Mouse (Mus musculus): ENCODE results near the gene Tiam1.

The Tiam1 gene

DNA sequence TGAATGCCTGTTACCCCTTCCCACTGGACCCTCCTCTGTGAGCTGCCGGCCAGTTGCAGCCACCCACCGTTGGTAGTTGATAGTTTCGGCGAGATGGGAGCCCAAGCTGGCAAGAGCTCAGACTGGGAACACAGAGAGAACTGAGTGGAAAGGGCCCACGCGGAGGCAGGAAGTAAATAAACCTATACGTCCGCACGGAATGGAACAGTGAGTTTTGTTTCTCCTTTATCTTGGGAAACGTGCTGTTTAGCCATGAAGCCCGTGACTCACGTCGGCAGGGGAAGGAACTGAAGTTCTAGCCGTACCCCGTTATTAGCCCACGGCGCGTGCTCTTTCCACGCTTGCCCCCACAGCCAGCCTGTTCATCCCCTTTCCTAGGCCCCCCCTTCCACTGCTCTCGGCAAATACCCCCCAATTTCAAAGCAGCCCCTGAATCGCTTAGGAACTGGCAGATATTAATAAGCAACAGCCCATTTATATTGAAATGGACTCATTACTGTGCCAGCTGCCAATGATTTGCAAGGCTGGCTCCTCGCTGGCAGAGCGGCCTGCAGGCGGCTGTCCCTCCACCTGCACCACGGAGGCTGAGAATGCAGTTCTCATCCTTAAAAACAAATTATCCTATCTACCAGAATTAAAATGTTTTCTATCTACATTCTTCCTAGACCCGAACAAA, 234.0 kb downstream of the Tiam1 start:
- in situ Hi-C loops (cut with MboI; ENCODE audit: low pct_unique_long_range_greater_than_20kb in 1 of 2, low sequenced_read_pairs in 2 of 2, unreplicated experiment in 1 of 2), result no loop called here

DNA sequence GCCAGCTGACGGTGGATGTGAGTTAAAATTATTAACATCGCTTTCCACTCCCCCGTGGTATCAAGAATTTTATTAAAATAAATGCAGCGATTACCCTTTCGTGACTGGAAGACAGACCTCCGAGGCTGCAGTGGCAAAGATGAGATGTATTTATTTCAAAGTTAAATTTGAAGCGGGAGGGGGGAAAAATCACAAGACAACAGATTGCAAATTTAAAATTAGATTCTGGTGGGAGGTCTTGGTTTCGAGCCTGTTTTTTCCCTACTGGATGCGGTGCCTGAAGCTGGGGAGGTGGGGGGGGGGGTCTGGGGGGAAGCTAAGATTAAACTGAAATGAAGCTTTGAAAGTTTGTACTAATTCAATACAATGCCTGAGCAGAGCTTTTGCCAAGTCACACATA, 235.9 kb downstream of the Tiam1 start:
- in situ Hi-C loops (cut with MboI; ENCODE audit: low pct_unique_long_range_greater_than_20kb in 1 of 2, low sequenced_read_pairs in 2 of 2, unreplicated experiment in 1 of 2), result no loop called here

DNA sequence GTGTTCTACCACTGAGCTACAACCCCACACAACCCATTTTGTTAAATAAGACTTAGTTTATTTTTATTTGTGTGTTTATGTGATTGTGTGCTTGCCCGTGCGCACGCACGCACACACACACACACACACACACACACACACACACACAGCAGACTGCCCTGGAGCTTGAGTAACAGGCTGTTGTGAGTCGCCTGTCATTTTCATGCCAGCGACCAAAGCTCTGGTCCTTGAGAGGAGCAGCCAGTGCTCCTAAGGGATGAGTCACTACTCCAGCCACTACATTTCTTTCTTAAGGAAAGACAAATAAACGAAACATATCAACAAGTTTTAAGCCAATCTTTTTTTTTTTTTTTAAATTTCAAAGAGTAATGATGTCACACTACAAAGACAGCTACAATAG, 236.7 kb downstream of the Tiam1 start:
- in situ Hi-C loops (cut with MboI; ENCODE audit: low pct_unique_long_range_greater_than_20kb in 1 of 2, low sequenced_read_pairs in 2 of 2, unreplicated experiment in 1 of 2), result no loop called here

DNA sequence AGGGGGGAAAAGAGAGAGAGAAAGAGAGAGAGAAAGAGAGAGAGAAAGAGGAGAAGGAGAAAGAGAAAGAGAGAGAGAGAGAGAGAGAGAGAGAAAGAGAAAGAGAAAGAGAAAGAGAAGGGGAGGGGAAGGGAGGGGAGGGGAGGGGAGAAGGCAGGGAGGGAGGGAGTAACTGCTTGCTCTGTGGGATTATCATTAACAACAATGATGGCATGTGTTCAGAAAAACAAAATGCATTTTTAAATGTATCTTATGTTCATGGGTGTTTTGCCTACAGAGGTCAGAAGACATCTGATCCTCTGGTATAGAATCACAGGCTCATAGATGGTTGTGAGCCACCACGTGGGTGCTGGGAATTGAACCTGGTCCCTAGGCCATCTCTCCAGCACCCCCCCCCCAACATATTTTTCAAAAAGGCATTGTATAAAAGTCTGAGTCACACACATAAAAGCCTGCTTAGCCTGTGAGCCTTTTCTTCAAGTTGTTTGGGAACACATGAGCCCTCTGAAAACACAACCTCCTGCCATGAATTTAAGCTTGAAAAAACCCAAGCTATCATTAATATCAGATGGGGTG, 237.8 kb downstream of the Tiam1 start:
- in situ Hi-C loops (cut with MboI; ENCODE audit: low pct_unique_long_range_greater_than_20kb in 1 of 2, low sequenced_read_pairs in 2 of 2, unreplicated experiment in 1 of 2), result no loop called here

DNA sequence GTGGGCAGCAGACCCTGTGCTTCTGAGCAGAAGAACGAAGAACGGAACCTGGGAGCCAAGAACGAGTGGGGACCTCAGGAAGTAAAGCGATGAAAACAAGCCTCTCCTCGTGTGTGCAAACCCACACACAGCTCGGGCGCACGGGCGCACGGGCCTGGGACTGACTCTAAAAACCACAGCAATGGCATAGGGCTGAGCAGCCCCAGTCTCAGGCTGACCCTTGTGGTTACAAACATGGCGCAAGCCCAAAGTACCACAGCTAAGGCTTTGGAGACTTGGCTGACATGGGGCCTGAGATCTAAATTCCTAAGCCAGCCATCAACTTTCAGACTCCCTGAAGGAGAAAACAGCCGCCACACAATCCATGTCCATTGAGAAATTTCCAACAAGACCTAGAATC, 239.4 kb downstream of the Tiam1 start:
- in situ Hi-C loops (cut with MboI; ENCODE audit: low pct_unique_long_range_greater_than_20kb in 1 of 2, low sequenced_read_pairs in 2 of 2, unreplicated experiment in 1 of 2), result no loop called here

DNA sequence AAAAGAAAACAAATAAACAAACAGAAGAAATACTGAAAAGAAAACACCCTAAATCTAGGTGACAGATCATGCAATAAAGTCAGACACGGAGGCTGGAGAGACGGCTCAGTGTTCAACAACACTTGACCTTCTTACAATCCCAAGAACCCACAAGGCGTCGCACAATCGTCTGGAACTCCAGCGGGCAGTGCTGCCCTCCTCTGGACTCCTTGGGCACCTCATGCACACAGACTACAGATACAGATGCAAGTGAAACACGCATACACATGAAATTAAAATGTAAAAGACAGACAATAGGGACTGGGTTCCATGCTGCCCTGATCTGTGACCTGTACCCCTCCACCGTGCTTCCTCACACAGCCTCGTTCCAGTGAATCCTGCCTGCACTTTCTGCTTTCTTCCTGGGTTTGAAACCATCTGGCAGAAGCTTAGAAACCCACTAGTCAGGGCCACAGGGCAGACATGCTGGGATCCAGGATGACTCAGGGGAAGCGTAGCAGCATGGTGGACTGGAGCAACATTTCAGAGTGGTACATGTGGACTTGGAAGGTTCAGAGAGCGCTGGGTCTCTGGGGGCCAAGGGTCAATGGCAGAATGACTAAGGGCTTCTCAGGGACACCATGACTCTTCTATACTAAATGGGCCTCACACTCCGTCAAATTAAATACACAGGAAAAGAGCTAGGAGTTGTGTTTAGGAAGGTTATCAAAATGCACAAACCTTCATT, 240.8 kb downstream of the Tiam1 start:
- in situ Hi-C loops (cut with MboI; ENCODE audit: low pct_unique_long_range_greater_than_20kb in 1 of 2, low sequenced_read_pairs in 2 of 2, unreplicated experiment in 1 of 2), result no loop called here

DNA sequence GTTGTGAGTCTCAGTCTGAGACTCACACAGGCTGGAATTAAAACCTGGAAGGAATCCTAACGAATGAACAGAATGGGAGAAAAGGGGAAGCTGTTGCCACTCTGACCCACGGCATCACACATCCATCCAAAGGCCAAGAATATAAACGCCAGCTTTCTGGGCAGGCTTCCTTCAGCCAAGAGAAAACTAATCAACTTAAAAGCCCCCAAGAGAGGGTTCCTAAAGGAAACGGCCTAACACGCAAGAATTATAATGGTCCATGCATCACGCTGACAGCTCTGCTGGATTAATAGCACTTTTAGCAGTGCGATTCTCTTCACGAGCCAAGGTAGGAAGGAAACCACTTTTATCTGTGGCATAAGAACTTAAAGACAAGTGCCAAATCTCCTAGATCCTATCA, 242.9 kb downstream of the Tiam1 start:
- in situ Hi-C loops (cut with MboI; ENCODE audit: low pct_unique_long_range_greater_than_20kb in 1 of 2, low sequenced_read_pairs in 2 of 2, unreplicated experiment in 1 of 2), result no loop called here

DNA sequence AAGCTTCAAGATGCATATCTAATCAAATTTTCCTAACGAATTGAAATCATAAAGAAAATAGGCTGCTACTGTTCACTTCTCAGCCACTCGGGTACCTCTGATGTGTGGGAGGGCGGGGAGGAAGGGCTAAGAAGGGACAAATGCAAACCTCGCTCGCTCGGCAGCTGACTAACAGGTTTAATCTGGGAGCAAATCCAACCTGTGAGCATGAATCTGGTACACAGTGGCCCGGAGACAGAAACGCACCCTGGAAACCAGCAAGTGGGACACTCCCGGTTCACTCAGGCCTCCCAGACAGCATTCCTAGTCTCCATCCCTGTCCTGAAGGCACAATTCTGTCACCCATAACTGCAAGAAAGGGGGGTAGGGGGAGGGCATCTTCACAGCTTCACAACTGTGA, 244.4 kb downstream of the Tiam1 start:
- in situ Hi-C loops (cut with MboI; ENCODE audit: low pct_unique_long_range_greater_than_20kb in 1 of 2, low sequenced_read_pairs in 2 of 2, unreplicated experiment in 1 of 2), result no loop called here

DNA sequence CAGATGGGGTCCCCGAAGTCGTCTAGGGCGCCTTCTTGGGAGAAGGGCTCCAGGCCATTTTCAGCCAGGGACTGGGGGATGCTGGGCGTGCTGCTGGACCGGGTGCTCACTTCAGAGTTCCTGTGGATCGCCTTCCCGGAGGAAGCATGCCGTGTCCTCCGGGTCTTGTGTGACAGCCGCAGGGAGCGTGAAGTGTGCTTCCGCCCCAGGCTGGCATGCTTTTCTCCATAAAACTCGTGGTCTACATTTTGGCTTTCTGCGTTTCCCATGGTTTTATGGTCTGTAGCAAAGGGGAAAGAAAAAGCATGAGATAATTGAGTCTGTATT, 245.3 kb downstream of the Tiam1 start:
- in situ Hi-C loops (cut with MboI; ENCODE audit: low pct_unique_long_range_greater_than_20kb in 1 of 2, low sequenced_read_pairs in 2 of 2, unreplicated experiment in 1 of 2), result no loop called here

DNA sequence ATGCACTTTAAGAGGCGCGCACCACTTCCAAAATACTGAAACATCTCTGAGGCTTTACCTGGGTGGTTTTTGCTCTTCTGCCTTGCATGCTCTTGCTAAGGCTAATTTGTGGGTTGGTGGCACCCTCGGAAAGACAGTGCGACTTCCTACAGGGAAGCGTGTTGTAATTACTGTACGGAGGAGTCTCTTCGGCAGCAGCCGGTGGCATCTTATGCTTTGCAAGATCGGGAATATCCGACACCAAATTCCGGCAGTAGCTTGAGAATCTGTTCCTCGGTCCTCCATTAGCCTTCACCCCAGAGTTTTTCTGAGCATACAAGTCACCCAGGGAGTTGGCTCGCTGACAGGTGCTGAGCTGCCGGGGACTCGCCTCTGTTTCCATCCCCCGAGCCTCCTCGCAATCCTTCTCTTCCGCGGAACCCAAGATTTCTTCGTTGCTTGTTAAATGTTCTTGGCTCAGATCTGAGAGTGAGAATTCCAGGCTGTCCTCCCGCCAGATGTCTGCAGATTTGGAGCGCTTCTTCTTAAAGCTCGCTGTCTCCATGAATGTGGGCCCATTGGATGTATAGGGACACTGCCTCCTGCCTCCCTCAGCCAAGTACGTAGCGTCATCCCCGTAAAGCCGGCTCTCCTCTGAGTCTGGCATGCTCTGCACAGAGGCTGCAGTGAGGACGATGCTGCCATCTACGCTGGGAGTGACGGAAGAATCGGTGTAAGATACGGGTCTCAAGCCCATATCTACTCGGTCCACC, 245.8 kb downstream of the Tiam1 start:
- in situ Hi-C loops (cut with MboI; ENCODE audit: low pct_unique_long_range_greater_than_20kb in 1 of 2, low sequenced_read_pairs in 2 of 2, unreplicated experiment in 1 of 2), result no loop called here

DNA sequence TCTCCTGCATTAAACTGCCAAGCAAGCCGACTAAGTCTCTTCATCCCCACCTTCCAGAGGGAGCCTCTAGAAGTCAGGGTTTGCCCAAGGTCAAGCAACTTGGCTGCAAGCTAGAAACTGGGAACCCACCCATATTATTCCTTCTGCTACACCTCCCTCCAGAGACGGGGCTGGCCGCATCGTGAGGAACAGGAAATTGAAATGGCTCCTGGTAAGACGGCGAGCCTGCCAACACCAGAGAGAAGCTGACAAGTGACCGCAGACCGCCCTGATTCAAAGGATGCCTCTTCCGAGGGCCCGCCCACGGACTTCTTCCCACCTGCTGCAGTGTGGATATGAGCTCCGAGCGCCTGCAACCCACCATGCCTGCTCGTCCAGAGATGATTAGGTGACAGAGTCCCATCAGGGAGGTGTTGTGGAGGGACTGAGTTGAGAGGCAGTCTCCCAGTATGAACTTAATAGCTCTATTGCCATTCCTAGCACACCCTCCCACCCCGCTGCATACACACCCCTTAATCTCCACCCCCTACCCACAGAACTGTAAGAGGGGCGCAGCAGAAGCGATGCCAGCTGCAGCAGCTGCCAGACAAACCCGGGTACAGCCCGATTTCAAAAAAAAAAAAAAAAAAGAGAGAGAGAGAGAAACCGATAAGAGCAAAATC, 246.6 kb downstream of the Tiam1 start:
- in situ Hi-C loops (cut with MboI; ENCODE audit: low pct_unique_long_range_greater_than_20kb in 1 of 2, low sequenced_read_pairs in 2 of 2, unreplicated experiment in 1 of 2), result no loop called here

DNA sequence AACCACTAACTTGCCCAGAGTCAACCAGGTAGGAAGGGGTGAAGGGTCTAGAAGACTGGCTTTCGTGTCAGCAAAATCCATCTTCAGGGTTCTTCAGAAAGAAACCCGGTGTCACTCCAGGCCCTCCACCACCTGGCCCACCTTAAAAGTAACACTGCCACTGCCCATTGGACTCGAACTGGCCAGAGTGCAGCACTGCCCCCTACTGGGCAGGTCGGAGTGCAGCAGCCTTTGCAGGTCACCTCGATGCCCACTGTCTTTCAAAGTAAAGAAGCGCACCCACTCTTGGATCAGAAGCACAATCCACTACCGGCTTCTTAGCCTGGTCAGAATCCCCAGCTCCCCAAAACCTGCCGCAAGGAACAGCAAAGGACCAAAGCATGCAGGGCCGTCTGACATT, 247.2 kb downstream of the Tiam1 start:
- in situ Hi-C loops (cut with MboI; ENCODE audit: low pct_unique_long_range_greater_than_20kb in 1 of 2, low sequenced_read_pairs in 2 of 2, unreplicated experiment in 1 of 2), result no loop called here

DNA sequence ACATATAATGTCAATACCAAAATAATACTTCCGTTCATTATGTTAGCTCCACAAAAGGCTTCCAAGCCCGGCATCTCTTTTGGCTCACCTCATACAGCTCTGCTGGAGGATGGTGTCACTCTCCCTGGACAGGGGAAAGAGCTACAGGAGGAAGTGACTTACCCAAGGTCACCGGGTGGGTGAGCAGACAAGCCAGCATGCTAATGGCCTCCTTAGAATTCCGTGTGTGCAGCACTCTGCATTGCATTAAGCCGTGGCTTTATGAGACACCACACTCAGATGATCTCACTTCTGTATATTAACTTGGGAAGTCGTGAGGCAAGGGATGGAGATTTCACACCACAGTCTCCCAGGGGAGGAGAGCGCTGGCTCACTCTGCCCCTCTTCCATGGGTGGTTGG, 248.3 kb downstream of the Tiam1 start:
- in situ Hi-C loops (cut with MboI; ENCODE audit: low pct_unique_long_range_greater_than_20kb in 1 of 2, low sequenced_read_pairs in 2 of 2, unreplicated experiment in 1 of 2), result no loop called here

DNA sequence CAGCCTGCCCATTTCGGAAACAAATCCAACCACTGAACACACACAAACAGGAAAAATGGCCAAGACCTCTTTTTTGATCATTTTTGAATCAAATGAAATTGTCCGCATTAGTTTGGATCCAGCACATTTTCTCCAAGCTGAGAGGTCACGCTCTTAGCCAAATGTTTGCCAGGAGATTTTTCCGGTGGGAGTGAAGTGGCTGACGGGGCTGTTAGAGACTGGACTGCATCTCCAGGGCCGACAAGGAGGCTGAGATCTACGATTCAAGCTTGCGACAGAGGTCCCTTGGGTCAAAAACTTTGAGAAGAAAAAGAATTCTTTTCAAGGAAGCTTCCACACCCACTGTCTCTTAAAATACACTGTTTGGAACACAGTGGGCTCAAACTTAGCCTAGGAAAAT, 248.8 kb downstream of the Tiam1 start:
- in situ Hi-C loops (cut with MboI; ENCODE audit: low pct_unique_long_range_greater_than_20kb in 1 of 2, low sequenced_read_pairs in 2 of 2, unreplicated experiment in 1 of 2), result no loop called here

DNA sequence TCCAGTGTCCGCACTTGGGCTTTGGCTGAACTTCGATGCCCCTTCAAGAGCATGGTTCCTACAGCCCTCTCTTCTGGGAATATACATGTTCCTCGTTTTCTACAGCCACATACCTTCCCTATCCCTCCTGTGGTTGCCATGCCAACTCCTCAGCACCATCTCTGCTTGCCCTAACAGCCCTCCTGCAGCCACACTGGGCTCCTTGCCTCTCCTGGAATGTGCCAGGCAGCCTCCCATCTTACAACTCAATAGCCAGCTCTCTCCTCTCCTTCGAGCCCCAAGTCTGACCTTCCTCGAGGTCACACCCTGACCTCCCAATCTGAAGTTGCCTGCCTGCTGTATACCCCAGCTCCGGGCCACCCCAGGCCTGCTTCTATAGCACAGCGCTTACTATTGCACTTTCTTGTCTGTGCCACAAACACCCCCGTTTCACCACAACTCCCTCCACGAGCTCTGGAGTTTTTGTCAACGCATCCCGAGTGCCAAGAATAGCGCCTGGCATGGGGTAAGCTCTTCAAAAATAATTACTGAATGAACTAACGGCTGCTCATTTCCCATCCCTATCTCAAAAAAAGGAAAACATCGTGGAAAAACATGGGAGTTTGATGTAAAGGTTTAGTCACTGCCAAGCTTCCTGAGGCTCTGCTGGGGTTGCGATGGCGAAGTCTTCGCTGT, 252.9 kb downstream of the Tiam1 start:
- in situ Hi-C loops (cut with MboI; ENCODE audit: low pct_unique_long_range_greater_than_20kb in 1 of 2, low sequenced_read_pairs in 2 of 2, unreplicated experiment in 1 of 2), result no loop called here

DNA sequence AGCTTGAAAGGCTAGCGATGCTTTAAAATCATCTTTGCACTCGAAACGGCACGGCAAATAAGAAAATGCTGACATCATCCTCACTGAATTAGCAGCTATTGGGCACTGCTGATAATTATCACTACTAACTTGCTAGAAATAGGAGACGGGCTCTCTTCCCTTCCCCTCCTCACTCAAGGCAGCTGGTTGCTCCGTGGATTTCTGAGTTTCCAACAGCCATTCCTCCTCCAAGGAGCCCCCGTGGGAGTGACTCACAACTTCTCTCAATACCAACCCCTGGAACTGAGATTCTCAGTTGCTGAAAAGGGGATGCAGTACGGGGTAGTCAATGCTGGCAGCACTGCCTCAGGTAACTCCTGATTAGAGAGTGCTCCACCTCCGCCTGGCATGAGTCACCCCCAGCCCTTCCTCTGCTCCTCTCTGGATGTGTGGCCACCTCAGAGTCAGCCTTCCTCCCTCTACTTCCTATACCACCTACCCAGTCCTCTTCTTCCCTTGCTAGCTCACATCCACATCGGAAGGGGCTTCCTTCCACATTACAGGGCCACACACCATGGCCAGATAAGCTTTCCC, 253.6 kb downstream of the Tiam1 start:
- in situ Hi-C loops (cut with MboI; ENCODE audit: low pct_unique_long_range_greater_than_20kb in 1 of 2, low sequenced_read_pairs in 2 of 2, unreplicated experiment in 1 of 2), result no loop called here

DNA sequence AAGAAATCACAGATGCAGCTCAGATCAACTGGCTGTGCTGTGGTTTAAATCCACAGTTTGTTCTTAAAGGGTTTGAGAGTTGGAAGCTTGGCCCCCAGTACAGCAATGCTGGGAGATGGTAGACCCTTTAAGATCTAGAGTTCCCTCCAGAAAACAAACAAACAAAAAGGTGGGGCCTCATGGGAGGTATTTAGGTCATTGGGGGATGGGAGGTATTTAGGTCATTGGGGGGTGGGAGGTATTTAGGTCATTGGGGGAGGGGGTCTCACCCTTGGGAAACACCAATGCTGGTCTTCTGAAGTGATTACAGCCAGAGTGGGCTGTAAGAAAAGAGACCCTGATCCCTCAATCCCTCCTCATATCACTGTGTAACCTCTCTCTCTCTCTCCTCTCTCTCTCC, 257.0 kb downstream of the Tiam1 start:
- in situ Hi-C loops (cut with MboI; ENCODE audit: low pct_unique_long_range_greater_than_20kb in 1 of 2, low sequenced_read_pairs in 2 of 2, unreplicated experiment in 1 of 2), result no loop called here

DNA sequence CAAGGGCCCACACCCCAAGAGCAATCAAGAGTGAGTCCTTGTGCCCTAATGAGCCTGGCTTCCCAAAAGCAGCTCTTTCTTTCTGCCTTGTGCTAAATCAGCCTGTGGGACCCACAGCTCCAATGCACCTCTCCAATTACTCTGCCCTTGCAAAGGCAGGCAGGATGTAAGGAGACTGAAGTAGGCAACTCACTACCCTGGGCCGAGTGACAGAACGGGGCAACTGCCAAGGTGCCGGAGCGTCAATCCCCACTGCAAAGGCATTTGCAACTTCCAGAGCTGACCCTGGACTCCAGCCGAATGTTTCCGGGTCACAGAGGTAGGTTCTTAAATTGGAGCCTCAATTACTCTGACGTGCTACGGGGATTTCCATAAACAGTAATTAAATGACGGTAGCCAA, 257.9 kb downstream of the Tiam1 start:
- in situ Hi-C loops (cut with MboI; ENCODE audit: low pct_unique_long_range_greater_than_20kb in 1 of 2, low sequenced_read_pairs in 2 of 2, unreplicated experiment in 1 of 2), result no loop called here

Measured in mouse embryonic stem cell (cell line).